Mouse (Mus musculus): ENCODE measurements at regions not wholly inside any gene's neighbourhood (a gene's known extent, or its start where the extent isn't known, plus 50 kb on each side); places are given as distances from the start of the nearest gene placed in this dataset.

DNA sequence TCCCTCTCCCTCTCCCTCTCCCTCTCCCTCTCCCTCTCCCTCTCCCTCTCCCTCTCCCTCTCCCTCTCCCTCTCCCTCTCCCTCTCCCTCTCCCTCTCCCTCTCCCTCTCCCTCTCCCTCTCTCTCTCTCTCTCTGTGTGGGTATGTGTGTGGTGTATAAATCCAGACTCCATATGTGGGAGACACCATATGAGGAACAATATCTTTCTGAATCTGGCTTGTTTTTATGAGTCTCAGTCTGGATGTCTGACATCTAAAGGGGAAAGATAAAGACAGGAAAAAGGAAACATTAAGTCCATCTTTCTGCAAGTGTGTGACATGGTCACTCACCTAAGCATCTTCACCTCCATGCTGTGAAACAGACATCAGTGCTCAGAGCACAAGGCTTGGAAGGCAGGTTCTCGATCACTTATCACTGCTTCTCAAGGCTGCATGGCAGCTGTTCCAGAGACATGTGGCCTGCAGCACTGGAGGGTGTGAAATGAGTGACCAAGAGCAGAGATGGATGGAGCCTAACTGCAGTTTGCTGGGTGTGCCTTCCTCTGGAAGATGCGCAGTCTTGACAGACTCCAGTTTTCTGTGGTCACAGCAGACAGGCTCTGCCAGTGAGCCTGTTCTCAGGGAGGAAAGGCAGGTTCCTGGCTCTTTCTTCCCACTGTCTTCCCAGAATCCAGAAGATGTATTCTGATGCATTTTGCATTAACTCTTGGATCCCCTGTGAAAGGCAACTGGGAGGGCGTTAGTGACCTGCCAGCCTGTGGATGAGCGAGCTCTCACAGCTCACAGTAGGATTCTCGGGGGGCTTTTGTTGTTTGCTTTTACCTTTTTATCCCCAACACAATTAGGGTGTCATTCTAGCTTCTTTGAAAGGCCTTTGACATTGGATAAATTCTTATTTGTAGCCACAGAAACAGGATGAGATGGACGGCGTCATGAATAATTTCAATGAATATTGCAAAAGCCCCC is 147.9 kb downstream of the Mex3b start:
- Histone ChIP-seq H3K4me3 (ENCODE audit: insufficient read depth, poor library complexity, severe bottlenecking) (no peak overlapping the region), H3K27me3 (ENCODE audit: control insufficient read depth, insufficient read depth, insufficient read length) (no peaks in the 10 kb centered on the region), H3K36me3 (ENCODE audit: control insufficient read depth, insufficient read depth) (no peaks in the 10 kb centered on the region), H3K79me3 (ENCODE audit: low read depth) (no peaks in the 10 kb centered on the region), H3K79me2 (ENCODE audit: control insufficient read depth, insufficient read depth) (no peaks in the 10 kb centered on the region), H3ac (ENCODE audit: control insufficient read depth, insufficient read length, low read depth) (no peak overlapping the region)
- TF ChIP-seq USF1 (IDR thresholded peaks at IDR 0.05; ENCODE audit: low read depth) (no peak), CTCF (IDR thresholded peaks at IDR 0.05; ENCODE audit: control insufficient read depth, insufficient read depth, insufficient read length) (no peak), FOSL1 (IDR thresholded peaks at IDR 0.05; ENCODE audit: insufficient read depth, low read length, poor library complexity, severe bottlenecking) (no peak), MYOG (IDR thresholded peaks at IDR 0.05; ENCODE audit: control insufficient read depth, extremely low read depth, insufficient read length) (no peak), MAX (IDR thresholded peaks at IDR 0.05) (no peak), CEBPB (IDR thresholded peaks at IDR 0.05; ENCODE audit: low read depth) (no peak), MYOD1 (IDR thresholded peaks at IDR 0.05; ENCODE audit: control insufficient read depth, insufficient read length, low read depth) (no peak)

DNA sequence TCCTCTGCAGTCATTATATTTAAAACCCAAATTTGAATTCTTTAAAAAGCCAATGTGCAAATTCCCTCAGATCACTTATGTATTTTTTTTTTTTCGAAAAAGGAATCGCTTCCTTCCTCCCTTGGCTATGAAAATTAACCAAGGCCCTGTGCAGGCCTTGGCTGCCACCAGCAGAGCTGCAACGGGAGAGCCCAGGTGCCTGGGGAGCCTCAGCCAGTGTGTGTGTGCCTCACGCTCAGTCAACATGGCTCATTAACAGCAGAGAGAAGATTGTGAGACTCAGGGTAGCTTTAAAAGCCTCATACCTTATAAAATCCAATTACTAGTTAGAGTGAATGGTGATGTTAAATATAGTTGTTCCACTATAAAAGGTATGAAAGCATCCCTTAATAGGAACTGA is 148.6 kb downstream of the Mex3b start:
- no peaks in the 10 kb centered on the region for H3K79me3 ChIP-seq (ENCODE audit: low read depth)
- H3ac ChIP-seq (ENCODE audit: control insufficient read depth, insufficient read length, low read depth): no peak overlapping the region
- H3K79me2 ChIP-seq (ENCODE audit: control insufficient read depth, insufficient read depth): no peaks in the 10 kb centered on the region
- TF ChIP-seq USF1 (IDR thresholded peaks at IDR 0.05; ENCODE audit: low read depth) (no peak), MYOG (IDR thresholded peaks at IDR 0.05; ENCODE audit: control insufficient read depth, extremely low read depth, insufficient read length) (no peak), CTCF (IDR thresholded peaks at IDR 0.05; ENCODE audit: control insufficient read depth, insufficient read depth, insufficient read length) (no peak), CEBPB (IDR thresholded peaks at IDR 0.05; ENCODE audit: low read depth) (no peak), MAX (IDR thresholded peaks at IDR 0.05) (no peak), FOSL1 (IDR thresholded peaks at IDR 0.05; ENCODE audit: insufficient read depth, low read length, poor library complexity, severe bottlenecking) (no peak), MYOD1 (IDR thresholded peaks at IDR 0.05; ENCODE audit: control insufficient read depth, insufficient read length, low read depth) (no peak)
- H3K27me3 ChIP-seq (ENCODE audit: control insufficient read depth, insufficient read depth, insufficient read length): no peaks in the 10 kb centered on the region
- H3K36me3 ChIP-seq (ENCODE audit: control insufficient read depth, insufficient read depth): no peaks in the 10 kb centered on the region
- no peak overlapping the region for H3K4me3 ChIP-seq (ENCODE audit: insufficient read depth, poor library complexity, severe bottlenecking)

DNA sequence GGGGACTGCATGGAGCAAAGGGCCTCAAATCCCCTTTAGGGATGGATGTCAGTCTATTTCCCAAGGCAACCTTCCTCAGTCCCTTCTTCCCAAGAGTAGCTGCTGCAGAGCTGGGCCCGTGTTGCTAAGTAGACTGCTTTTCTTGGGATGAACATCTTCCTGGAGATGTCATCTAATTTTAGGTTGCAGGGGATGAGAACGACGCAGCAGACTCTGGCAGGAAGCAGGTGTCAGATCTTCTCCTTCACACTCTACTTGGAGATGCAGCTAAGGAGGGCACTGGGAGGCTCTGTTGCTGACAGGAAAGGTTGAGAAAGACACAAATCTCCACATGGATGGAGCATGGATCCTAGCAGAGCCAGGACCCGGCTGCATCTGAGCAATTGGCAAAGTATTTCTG is 149.4 kb downstream of the Mex3b start:
- no peaks in the 10 kb centered on the region for H3K79me2 ChIP-seq (ENCODE audit: control insufficient read depth, insufficient read depth)
- H3K36me3 ChIP-seq (ENCODE audit: control insufficient read depth, insufficient read depth): no peaks in the 10 kb centered on the region
- H3K79me3 ChIP-seq (ENCODE audit: low read depth): no peaks in the 10 kb centered on the region
- H3K27me3 ChIP-seq (ENCODE audit: control insufficient read depth, insufficient read depth, insufficient read length): no peaks in the 10 kb centered on the region
- no peak overlapping the region for H3ac ChIP-seq (ENCODE audit: control insufficient read depth, insufficient read length, low read depth)
- no peak overlapping the region for H3K4me3 ChIP-seq (ENCODE audit: insufficient read depth, poor library complexity, severe bottlenecking)
- TF ChIP-seq MYOG (IDR thresholded peaks at IDR 0.05; ENCODE audit: control insufficient read depth, extremely low read depth, insufficient read length): no peak
- TF ChIP-seq USF1 (IDR thresholded peaks at IDR 0.05; ENCODE audit: low read depth): no peak
- no peak for TF ChIP-seq CEBPB (IDR thresholded peaks at IDR 0.05; ENCODE audit: low read depth)
- no peak for TF ChIP-seq MAX (IDR thresholded peaks at IDR 0.05)
- no peak for TF ChIP-seq FOSL1 (IDR thresholded peaks at IDR 0.05; ENCODE audit: insufficient read depth, low read length, poor library complexity, severe bottlenecking)

DNA sequence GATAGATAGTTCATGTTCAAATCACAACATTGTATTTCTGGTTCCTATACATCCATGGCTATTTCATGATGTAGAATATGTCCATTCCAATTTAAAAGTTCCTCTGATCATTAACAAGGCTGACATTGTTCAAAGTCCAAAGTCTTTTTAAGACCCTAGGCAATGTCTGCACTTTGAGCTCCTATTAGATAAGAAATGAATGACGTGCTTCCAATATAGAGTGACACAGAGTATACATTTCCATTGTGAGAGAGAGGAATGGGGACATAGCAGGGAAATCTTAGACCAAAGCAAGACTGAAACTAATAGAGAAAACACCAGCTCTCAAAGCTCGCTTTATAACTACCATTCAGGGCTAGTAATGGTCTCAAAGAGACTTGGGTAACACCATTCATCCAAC is 153.5 kb downstream of the Mex3b start:
- H3ac ChIP-seq (ENCODE audit: control insufficient read depth, insufficient read length, low read depth): no peak overlapping the region
- H3K36me3 ChIP-seq (ENCODE audit: control insufficient read depth, insufficient read depth): no peaks in the 10 kb centered on the region
- H3K27me3 ChIP-seq (ENCODE audit: control insufficient read depth, insufficient read depth, insufficient read length): no peaks in the 10 kb centered on the region
- H3K79me2 ChIP-seq (ENCODE audit: control insufficient read depth, insufficient read depth): no peaks in the 10 kb centered on the region
- H3K4me3 ChIP-seq (ENCODE audit: insufficient read depth, poor library complexity, severe bottlenecking): no peak overlapping the region
- no peak for TF ChIP-seq CTCF (IDR thresholded peaks at IDR 0.05; ENCODE audit: control insufficient read depth, insufficient read depth, insufficient read length)
- TF ChIP-seq CEBPB (IDR thresholded peaks at IDR 0.05; ENCODE audit: low read depth): no peak
- TF ChIP-seq MYOD1 (IDR thresholded peaks at IDR 0.05; ENCODE audit: control insufficient read depth, insufficient read length, low read depth): no peak
- TF ChIP-seq MAX (IDR thresholded peaks at IDR 0.05): no peak
- no peak for TF ChIP-seq USF1 (IDR thresholded peaks at IDR 0.05; ENCODE audit: low read depth)
- no peak for TF ChIP-seq FOSL1 (IDR thresholded peaks at IDR 0.05; ENCODE audit: insufficient read depth, low read length, poor library complexity, severe bottlenecking)
- no peak for TF ChIP-seq MYOG (IDR thresholded peaks at IDR 0.05; ENCODE audit: control insufficient read depth, extremely low read depth, insufficient read length)
- no peaks in the 10 kb centered on the region for H3K79me3 ChIP-seq (ENCODE audit: low read depth)

DNA sequence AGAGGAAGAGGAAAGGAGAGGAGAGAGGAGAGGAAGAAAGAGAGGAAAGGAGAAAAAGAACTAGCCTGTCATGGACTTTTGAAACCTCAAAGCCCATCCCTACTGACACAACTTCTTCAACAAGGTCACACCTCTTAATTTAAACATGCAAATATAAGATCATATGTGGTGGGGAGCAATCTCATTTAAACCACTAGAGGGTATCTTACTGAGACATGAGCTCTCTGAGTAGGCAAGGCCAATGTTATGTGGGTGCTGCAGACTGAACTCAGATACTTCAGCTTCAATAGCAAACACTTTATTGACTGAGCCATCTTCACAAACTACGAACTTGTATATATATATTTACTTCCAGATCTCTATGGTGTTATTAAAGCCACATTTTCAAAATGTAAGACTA is 156.9 kb downstream of the Mex3b start:
- Histone ChIP-seq H3K36me3 (ENCODE audit: control insufficient read depth, insufficient read depth) (no peaks in the 10 kb centered on the region), H3K27me3 (ENCODE audit: control insufficient read depth, insufficient read depth, insufficient read length) (no peaks in the 10 kb centered on the region), H3K4me3 (ENCODE audit: insufficient read depth, poor library complexity, severe bottlenecking) (no peak overlapping the region), H3K79me2 (ENCODE audit: control insufficient read depth, insufficient read depth) (no peaks in the 10 kb centered on the region), H3K79me3 (ENCODE audit: low read depth) (no peaks in the 10 kb centered on the region), H3ac (ENCODE audit: control insufficient read depth, insufficient read length, low read depth) (no peak overlapping the region)
- TF ChIP-seq MAX (IDR thresholded peaks at IDR 0.05) (no peak), FOSL1 (IDR thresholded peaks at IDR 0.05; ENCODE audit: insufficient read depth, low read length, poor library complexity, severe bottlenecking) (no peak), MYOD1 (IDR thresholded peaks at IDR 0.05; ENCODE audit: control insufficient read depth, insufficient read length, low read depth) (no peak), CTCF (IDR thresholded peaks at IDR 0.05; ENCODE audit: control insufficient read depth, insufficient read depth, insufficient read length) (no peak), MYOG (IDR thresholded peaks at IDR 0.05; ENCODE audit: control insufficient read depth, extremely low read depth, insufficient read length) (no peak), CEBPB (IDR thresholded peaks at IDR 0.05; ENCODE audit: low read depth) (no peak), USF1 (IDR thresholded peaks at IDR 0.05; ENCODE audit: low read depth) (no peak)

Data from C2C12 (cell line).